Mouse (Mus musculus) lung, embryonic 16.5 days (tissue): ENCODE measurements at regions not wholly inside any gene's neighbourhood (a gene's known extent, or its start where the extent isn't known, plus 50 kb on each side); places are given as distances from the start of the nearest gene placed in this dataset.
"Not testable (repeated sequence)": the region's sequence is repeated elsewhere in the genome, so short reads cannot be mapped to it uniquely, and the experiment has no call there.

ENCODE experiments used
- ATAC-seq: fragments of 200-750 bp; cut with Nextera tagmentation; 2 replicates; pipeline ENCODE4 v1.8.0; 2017; ENCODE audit warnings: low read depth, mild to moderate bottlenecking, moderate library complexity
- H3K27ac ChIP-seq: fragments of 300-500 bp; sonication (generic); 2 replicates; pipeline ENCODE4 v1.5.1; 2014; ENCODE audit warnings: mild to moderate bottlenecking, control low read depth, low read length
- H3K27me3 ChIP-seq: fragments of 300-500 bp; sonication (generic); 2 replicates; pipeline ENCODE4 v1.6.1; 2014; ENCODE audit warnings: low read depth, low read length, mixed read lengths; ENCODE audit not compliant: control insufficient read depth, insufficient read depth
- H3K36me3 ChIP-seq: fragments of 300-500 bp; sonication (generic); 2 replicates; pipeline ENCODE4 v1.6.1; 2014; ENCODE audit warnings: low read length; ENCODE audit not compliant: control insufficient read depth, insufficient read depth
- H3K4me1 ChIP-seq: fragments of 300-500 bp; sonication (generic); replicated peaks from 2 replicates; pipeline ENCODE4 v1.6.1; 2014; ENCODE audit warnings: low read length, mixed read lengths; ENCODE audit not compliant: control insufficient read depth, insufficient read depth
- H3K4me2 ChIP-seq: fragments of 300-500 bp; sonication (generic); 2 replicates; pipeline ENCODE4 v1.6.1; 2014; ENCODE audit warnings: low read depth, low read length, control low read depth
- H3K4me3 ChIP-seq: fragments of 300-500 bp; sonication (generic); 2 replicates; pipeline ENCODE4 v1.5.1; 2014; ENCODE audit warnings: mild to moderate bottlenecking, low read length, control low read depth
- H3K9ac ChIP-seq: fragments of 300-500 bp; sonication (generic); 2 replicates; pipeline ENCODE4 v1.6.1; 2014; ENCODE audit warnings: low read length, control low read depth
- H3K9me3 ChIP-seq: fragments of 300-500 bp; sonication (generic); 2 replicates; pipeline ENCODE4 v1.6.1; 2016; ENCODE audit warnings: low read length; ENCODE audit not compliant: control insufficient read depth
- WGBS: fragments of 180-500 bp; shearing (Covaris S2); extraction: QIAGEN DNeasy Blood & Tissue Kit; methylation state at CpG from one replicate; pipeline ENCODE4 v1.1.7; 2014; 5-methylcytosine and 5-hydroxymethylcytosine counted together

DNA sequence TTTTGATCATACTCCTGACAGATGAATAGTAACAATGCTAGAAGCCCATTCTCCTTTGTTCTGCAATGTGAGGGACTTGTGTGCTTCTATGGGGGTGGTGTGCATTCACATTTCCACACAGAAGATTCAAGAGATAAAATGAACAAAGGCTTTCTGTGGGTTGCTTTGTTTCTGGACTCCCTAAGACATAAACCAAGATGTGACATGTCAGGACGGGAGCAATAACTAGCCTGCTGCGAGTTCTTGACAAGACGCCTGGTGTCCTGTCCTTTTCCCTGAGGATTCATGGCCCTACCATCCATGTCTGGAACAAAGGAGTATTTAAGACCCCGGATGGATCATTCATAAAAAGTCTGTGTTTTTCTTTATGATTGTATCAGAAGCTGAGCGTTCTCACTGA is 874.7 kb downstream of the Robo1 start:
- WGBS, result 83% methylated on average over 5 of the region's 5 CpGs
- no peaks in the 10 kb centered on the region for H3K9me3 ChIP-seq

DNA sequence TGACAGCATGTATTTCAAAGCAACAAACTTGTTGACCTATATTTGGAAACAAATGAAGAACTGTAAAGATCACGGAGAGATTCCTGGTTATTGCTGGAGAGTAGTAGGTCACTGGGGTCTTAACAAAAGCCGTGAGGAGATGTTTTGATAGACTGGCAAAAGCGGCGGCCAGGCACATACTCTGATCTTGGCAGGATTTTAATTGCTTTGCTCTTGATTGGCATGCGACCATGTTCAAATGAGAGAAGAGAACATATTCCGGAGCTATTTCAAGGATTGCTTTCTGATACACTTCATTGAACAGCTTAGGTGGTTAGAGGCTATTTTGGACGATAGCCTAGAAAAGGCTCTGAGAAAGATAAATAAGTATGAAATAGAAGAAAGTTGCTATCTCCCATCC is 874.2 kb downstream of the Robo1 start:
- Histone ChIP-seq H3K36me3 (no peaks in the 10 kb centered on the region), H3K4me3 (no peak overlapping the region), H3K9ac (no peak overlapping the region), H3K4me2 (no peak overlapping the region), H3K27ac (no peak overlapping the region), H3K4me1 (no peaks in the 10 kb centered on the region), H3K27me3 (no peaks in the 10 kb centered on the region), H3K9me3 (no peaks in the 10 kb centered on the region)
- WGBS, result 80% methylated on average over 7 of the region's 7 CpGs
- no peak for ATAC-seq

More for the DNA sequence above, 874.7 kb downstream of the Robo1 start:
- H3K4me1 ChIP-seq, result no peaks in the 10 kb centered on the region
- H3K9ac ChIP-seq, result no peak overlapping the region
- no peak overlapping the region for H3K4me3 ChIP-seq
- H3K27ac ChIP-seq, result no peak overlapping the region
- H3K36me3 ChIP-seq, result no peaks in the 10 kb centered on the region
- no peaks in the 10 kb centered on the region for H3K27me3 ChIP-seq
- no peak overlapping the region for H3K4me2 ChIP-seq
- ATAC-seq, result no peak

DNA sequence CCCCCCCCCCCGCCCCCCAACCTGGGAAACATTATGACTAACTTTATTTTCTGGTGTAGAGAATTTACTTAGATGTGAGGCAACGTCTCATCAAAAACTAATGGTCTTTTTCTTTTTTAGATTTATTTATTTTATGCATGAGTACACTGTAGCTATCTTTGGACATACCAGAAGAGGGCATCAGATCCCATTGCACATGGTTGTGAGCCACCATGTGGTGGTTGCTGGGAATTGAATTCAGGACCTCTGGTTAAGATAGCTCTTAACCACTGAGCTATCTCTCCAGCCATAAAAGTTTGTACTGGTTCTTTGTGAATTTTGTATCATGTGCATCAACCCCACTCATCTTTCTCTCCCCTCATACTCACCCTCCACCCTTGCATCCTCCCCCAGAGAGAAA is 847.3 kb downstream of the Robo1 start:
- Histone ChIP-seq H3K4me2 (no peak overlapping the region), H3K4me1 (no peaks in the 10 kb centered on the region), H3K4me3 (no peak overlapping the region), H3K9ac (no peak overlapping the region), H3K9me3 (no peaks in the 10 kb centered on the region), H3K27ac (no peak overlapping the region), H3K27me3 (no peaks in the 10 kb centered on the region), H3K36me3 (no peaks in the 10 kb centered on the region)
- ATAC-seq, result no peak
- WGBS, result 45% methylated on average over 1 of the region's 2 CpGs

GRCm38 (mm10) chr16:73127927-73128326 is 819.8 kb downstream of the Robo1 start:
- H3K27ac ChIP-seq, H3K4me3 ChIP-seq, H3K9me3 ChIP-seq, H3K4me1 ChIP-seq, ATAC-seq, H3K27me3 ChIP-seq, H3K9ac ChIP-seq, H3K4me2 ChIP-seq, H3K36me3 ChIP-seq: not testable (repeated sequence)
- 74% methylated on average over 1 of the region's 1 CpGs for WGBS

DNA sequence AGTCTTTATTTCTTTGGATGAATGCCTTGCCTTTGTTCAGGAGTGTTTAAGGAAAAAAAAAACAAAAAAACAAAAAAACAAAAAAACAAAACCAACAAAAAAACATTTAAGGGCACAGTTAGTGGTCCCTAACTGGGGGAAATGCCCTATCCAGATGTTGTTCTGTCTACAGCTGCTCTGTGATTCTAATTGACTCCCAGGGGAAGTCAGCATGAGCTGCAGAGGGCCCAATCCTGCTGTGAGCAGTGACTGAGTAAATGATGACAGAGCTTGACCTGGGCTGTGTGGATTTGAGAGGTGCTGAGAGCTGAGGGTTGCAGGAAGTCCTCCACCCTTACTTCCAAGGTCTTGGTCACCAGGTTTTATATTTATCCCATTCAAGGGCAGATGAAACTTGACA is 812.5 kb downstream of the Robo1 start:
- Histone ChIP-seq H3K4me2 (no peak overlapping the region), H3K9ac (no peak overlapping the region), H3K27ac (no peak overlapping the region), H3K36me3 (no peaks in the 10 kb centered on the region), H3K9me3 (no peaks in the 10 kb centered on the region), H3K4me3 (no peak overlapping the region), H3K27me3 (no peaks in the 10 kb centered on the region), H3K4me1 (no peaks in the 10 kb centered on the region)
- no peak for ATAC-seq

GRCm38 (mm10) chr16:73117338-73117737 is 809.2 kb downstream of the Robo1 start:
- no peaks in the 10 kb centered on the region for H3K4me1 ChIP-seq
- ATAC-seq, result no peak
- no peak overlapping the region for H3K4me3 ChIP-seq
- no peaks in the 10 kb centered on the region for H3K27me3 ChIP-seq
- no peak overlapping the region for H3K27ac ChIP-seq
- H3K9me3 ChIP-seq, result no peaks in the 10 kb centered on the region
- WGBS, result 50% methylated on average over 2 of the region's 2 CpGs
- no peak overlapping the region for H3K4me2 ChIP-seq
- H3K9ac ChIP-seq, result no peak overlapping the region
- no peaks in the 10 kb centered on the region for H3K36me3 ChIP-seq

- Histone ChIP-seq H3K36me3 (no peaks in the 10 kb centered on the region), H3K4me2 (no peak overlapping the region), H3K4me1 (no peaks in the 10 kb centered on the region), H3K9me3 (no peaks in the 10 kb centered on the region), H3K27ac (no peak overlapping the region), H3K27me3 (no peaks in the 10 kb centered on the region), H3K9ac (no peak overlapping the region), H3K4me3 (no peak overlapping the region)
- ATAC-seq, result no peak
- WGBS, result 81% methylated on average over 7 of the region's 7 CpGs
These were observed 799.9 kb downstream of the Robo1 start for GRCm38 (mm10) chr16:73108021-73108452.

GRCm38 (mm10) chr16:73107608-73108007 is 799.5 kb downstream of the Robo1 start:
- no peaks in the 10 kb centered on the region for H3K4me1 ChIP-seq
- no peaks in the 10 kb centered on the region for H3K36me3 ChIP-seq
- ATAC-seq, result no peak
- H3K9ac ChIP-seq, result no peak overlapping the region
- 85% methylated on average over 9 of the region's 9 CpGs for WGBS
- H3K9me3 ChIP-seq, result no peaks in the 10 kb centered on the region
- no peak overlapping the region for H3K4me3 ChIP-seq
- no peak overlapping the region for H3K27ac ChIP-seq
- no peak overlapping the region for H3K4me2 ChIP-seq
- no peaks in the 10 kb centered on the region for H3K27me3 ChIP-seq

GRCm38 (mm10) chr16:73105496-73105895 is 797.4 kb downstream of the Robo1 start:
- Histone ChIP-seq H3K9me3 (no peaks in the 10 kb centered on the region), H3K36me3 (no peaks in the 10 kb centered on the region), H3K4me1 (no peaks in the 10 kb centered on the region), H3K4me3 (no peak overlapping the region), H3K4me2 (no peak overlapping the region), H3K27me3 (no peaks in the 10 kb centered on the region), H3K27ac (no peak overlapping the region), H3K9ac (no peak overlapping the region)
- peak; percentile 34; the same call in 1 of the 2 replicates for ATAC-seq
- WGBS, result 46% methylated on average over 10 of the region's 10 CpGs

DNA sequence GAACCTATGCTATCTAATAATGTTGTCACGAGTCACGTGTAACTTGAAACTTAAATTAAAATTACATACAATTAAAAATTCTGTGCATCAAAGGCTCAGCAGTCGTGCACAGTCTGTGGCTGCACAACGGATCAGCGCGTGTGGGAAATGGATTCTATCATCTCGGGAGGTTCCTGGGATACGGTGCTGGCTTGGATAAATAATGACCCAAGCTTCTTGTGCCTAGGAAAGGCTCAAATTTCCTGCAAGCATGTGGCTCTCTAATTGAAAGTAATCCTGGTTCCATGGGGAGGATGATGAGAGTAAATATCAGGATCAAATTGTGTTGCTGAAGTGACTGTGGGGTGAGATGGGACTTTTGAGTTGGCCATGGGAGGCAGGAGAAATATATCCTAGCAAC is 792.2 kb downstream of the Robo1 start:
- 62% methylated on average over 8 of the region's 8 CpGs for WGBS
- H3K27ac ChIP-seq, result no peak overlapping the region
- H3K4me1 ChIP-seq, result no peaks in the 10 kb centered on the region

More for the DNA sequence above, 792.2 kb downstream of the Robo1 start:
- Histone ChIP-seq H3K36me3 (no peaks in the 10 kb centered on the region), H3K9me3 (no peaks in the 10 kb centered on the region), H3K4me2 (no peak overlapping the region), H3K9ac (no peak overlapping the region), H3K4me3 (no peak overlapping the region), H3K27me3 (no peaks in the 10 kb centered on the region)
- ATAC-seq, result no peak
